Mouse (Mus musculus) urinary bladder, postnatal 4 days (tissue): ENCODE data around the gene Edaradd.

Experiments used
- DNase-seq, 2 experiments: peaks; one replicate each; pipeline ENCODE4 v3.0.0; 2021 to 2022; ENCODE audit warnings: low spot score in 2 of 2

Gene Edaradd

DNA sequence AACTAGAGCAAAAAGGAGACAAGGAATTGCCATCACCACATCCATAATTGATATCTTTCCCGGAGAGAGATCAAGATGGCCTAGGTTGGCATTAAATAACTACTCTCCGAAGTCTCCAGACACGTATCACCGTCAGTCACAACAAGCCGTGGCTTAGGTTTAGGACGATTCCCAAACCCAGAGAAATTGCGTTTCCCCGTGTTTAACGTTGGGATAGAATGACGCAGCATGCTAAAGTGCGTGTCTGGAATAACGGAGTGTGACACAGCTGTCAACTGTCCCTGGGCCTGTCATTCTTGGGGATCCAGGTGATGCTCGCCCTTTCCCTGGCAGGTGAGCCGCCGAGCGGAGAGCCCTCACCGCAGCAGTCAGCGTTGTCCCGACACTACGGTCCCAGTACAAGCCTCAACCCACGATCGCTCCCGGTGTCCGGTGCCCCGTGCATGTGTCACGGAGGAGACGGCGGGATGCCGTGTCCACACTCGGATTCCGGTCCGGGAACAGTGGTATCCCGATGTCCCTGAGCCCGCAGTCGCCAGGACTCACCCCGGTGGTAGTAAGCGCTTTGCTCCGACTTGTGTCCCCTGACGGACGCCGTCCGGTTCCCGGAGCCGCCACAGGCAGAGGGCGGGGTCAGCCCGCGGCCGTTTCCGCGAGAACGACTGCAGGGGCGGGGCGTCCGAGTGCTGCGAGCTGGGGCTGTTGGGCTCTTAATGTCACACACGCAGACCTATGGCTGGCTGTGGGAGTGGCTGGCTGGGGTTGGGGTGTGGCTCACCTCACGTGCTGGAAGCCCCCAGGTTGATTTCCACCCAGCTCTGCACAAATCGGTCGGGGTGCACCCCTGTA is 59.1 kb downstream of the Edaradd start:
- peak; percentile 92 to 95 for DNase-seq

DNA sequence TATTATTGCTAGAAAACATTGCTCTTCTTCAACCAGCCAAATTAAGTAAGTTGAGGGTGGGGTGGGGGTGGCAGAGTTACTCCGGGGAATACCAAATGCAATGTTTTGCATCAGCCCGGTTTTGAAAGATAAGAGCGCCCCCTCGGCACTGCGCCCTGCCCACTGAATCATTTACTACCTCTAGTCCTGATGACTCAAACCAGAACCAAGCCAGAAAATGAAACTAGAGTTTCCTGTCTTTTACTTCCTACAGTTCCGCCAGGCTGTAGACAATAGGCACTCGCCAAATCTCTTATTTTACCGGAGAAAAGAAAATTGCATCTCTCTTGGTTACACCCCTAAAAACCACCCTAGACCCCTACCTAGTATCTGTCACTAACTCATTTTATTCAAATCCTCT is 59.8 kb downstream of the Edaradd start:
- DNase-seq = peak in 1 of 2 experiments; percentile 37

GRCm38 (mm10) chr13:12456711-12457110 is 63.5 kb downstream of the Edaradd start:
- DNase-seq = no peak

GRCm38 (mm10) chr13:12454686-12455390 is 65.4 kb downstream of the Edaradd start:
- DNase-seq = no peak

DNA sequence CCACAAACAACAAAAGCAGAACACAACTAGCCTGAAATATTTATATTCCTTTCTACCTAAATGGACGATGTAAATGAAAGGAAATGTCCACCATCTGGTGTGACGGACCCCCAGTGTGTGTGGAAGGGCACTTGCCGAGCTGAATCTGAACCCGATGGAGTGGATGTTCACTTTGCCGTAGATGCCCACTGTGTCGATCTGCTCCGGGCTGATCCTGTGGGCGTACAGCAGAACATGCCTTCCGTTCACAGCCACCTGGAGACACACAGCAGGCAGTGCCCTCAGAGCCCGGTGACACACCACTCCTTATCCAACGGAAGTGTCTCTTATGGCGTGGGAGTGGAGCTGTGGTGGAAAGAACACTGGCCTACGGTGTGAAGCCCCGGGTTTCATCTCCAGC is 67.1 kb downstream of the Edaradd start:
- no peak for DNase-seq

GRCm38 (mm10) chr13:12442008-12442587 is 78.1 kb downstream of the Edaradd start:
- DNase-seq = no peak

- DNase-seq = no peak
Measured at GRCm38 (mm10) chr13:12440813-12441212, 79.4 kb downstream of the Edaradd start.

DNA sequence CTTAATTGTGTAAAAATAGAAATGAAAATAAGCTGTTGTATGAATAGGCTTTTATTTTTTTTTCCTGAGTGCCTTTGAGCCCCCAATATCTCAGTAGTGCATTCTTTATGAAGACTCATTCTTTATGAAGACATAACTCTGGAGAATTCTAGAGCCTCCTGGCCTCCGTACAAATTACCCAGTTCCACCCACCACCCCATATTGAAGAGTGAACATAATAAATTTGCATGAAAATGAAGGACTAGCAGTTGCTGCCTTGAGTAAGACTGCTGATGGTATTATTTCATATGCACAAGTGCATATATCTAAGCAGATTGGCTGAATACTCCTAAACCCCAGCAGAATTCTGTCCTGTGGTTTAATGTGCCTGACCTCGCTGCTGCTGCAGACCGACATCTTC is 80.7 kb downstream of the Edaradd start:
- no peak for DNase-seq

GRCm38 (mm10) chr13:12433843-12434242 is 86.4 kb downstream of the Edaradd start:
- no peak for DNase-seq

DNA sequence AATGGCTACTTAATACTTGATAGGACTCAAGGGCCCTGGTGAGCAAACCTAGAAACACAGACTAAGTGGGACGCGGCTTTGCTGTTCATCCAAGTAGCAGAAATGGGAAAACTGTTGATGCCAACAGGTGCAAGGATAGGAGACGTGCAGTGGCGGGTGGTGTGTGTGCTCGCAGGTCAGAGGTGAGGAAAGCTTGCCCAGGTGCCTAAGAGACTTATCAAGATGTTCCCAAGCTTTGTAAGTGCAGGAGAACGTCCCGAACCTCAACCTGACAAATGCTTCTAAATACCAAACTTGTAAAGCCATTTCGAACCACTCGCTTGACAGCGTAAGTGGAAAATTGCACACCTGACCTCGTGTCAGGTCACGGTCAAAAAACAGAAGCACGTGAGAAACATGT is 91.7 kb downstream of the Edaradd start:
- DNase-seq = no peak
